Mouse (Mus musculus): ENCODE measurements around the gene Racgap1. TPM values are rescaled to one million over a fixed set of nuclear protein-coding genes. Genes with fewer than 3 reads are reported as not detected.

Racgap1 gene
- 6.7 TPM for total RNA-seq (2023)

DNA sequence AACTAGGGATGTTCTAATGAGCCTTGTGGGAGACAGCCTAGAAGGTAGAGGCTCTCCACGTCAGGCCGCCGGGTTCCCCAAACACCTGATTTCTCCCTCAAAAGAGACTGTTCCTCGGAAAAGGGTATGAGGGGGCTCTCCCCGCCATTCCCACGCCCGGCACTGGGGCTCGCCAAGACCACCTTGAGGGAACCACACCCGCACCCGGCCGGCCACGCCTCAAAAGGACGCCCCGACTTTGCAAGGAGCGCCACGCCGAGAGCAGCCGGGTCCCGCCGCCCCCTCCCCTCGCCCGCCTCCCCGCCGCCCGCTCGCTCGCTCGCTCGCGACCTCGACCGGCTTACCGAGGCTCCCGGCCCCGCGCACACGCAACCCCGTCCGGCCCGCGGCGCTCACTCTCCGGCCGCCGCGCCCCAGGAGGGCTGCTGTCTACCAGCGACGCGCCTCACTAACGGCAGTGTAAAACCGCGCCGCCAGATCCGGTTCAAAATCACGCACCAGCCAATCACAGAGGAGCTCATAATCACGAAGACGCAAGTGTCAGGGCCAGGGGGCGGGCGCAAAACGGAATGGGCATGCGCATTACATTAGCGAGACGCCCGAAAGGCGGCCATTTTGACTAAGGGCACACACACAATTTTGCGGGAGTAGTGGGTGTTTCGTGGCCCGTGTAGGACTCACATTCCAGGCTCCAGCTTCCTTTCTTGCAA, at the start of gene Racgap1:
Gene Racgap1 (minus strand): TSS at position 494 of the 710 bp plus-strand sequence.

DNA sequence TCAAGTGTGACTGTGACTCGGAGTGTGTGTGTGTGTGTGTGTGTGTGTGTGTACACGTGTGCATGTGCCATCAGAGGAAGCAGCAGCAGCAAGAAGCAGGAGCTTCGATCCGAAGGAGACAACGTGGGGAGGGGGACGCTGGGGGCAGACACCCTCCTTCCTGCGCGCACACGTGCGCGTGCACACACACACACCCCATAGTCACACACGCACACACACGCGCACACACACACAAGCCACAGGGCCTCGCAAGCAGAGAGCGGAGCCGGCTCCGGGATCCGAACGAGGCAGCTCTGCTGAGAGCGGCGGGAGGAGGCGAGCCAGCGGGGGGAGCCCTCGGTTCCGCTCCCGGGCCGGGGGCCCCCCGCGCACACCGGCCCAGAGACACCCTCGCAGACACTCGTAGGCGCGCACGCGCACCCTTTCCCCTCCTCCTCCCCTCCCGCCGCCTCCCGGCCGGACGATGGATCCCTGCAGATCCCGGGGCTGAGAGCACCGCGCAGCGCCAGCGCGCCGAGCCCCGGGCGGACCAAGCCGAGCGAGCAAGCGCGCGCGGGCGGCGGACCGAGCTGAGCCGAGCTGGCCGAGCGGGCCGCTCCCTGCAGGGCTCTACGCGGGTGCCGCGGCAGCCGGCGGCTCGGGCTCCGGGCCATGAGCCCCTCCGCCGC, 18.8 kb upstream of the Racgap1 start, which contains the start of gene Asic1:
Gene Asic1 (plus strand): TSS at position 215 of the 668 bp plus-strand sequence.

GRCm38 (mm10) chr15:99600986-99601822, 50.3 kb downstream of the Racgap1 start, which contains the start of gene Aqp6:
TSS of gene Aqp6 (plus strand) at chr15:99601400.

GRCm38 (mm10) chr15:99590429-99591084, 60.9 kb downstream of the Racgap1 start, which contains the start of gene Aqp5:
TSS of gene Aqp5 (plus strand) at chr15:99590782.

DNA sequence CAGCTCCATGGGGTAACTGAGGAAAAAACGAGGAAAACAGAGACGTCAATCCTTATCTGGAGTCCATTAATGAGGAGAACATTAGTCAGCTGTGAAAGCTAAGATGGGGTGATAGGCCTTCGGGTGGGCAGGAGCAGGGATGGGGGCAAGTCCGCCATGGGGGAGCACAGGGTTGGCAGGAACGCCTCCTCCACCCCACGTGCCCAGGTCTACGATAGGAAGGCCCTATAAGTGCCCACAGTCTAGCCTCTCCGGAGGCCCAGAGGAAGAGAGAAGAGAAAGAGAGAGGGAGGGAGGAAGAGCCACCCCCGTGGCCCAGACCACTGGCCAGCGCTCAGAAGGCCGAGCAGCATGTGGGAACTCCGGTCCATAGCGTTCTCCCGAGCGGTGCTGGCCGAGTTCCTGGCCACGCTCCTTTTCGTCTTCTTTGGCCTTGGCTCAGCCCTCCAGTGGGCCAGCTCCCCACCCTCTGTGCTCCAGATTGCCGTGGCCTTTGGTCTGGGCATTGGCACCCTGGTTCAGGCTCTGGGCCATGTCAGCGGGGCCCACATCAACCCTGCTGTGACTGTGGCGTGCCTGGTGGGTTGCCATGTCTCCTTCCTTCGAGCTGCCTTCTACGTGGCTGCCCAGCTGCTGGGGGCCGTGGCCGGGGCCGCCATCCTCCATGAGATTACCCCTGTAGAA, 72.5 kb downstream of the Racgap1 start, which contains the start of gene Aqp2:
Gene Aqp2 (plus strand): TSS at position 254 of the 684 bp plus-strand sequence.

Other genes starting within 250 kb of the Racgap1 start
- gene Nckap5l, start 193.9 kb downstream of the Racgap1 start, total RNA-seq (2023): 42.2 TPM
- 6.8 TPM for gene Bcdin3d, start 176.9 kb downstream of the Racgap1 start, total RNA-seq (2023)
- gene Faim2, start 123.5 kb downstream of the Racgap1 start, total RNA-seq (2023): not detected
- gene Aqp2, start 72.6 kb downstream of the Racgap1 start, total RNA-seq (2023): not detected
- gene Aqp5, start 60.9 kb downstream of the Racgap1 start, total RNA-seq (2023): not detected
- gene Aqp6, start 50.3 kb downstream of the Racgap1 start, total RNA-seq (2023): not detected
- not detected for gene Asic1, start 18.7 kb upstream of the Racgap1 start, total RNA-seq (2023)
- gene Smarcd1, start 50.5 kb upstream of the Racgap1 start, total RNA-seq (2023): 64.2 TPM
- 2.6 TPM for gene Gm17349, start 53.8 kb upstream of the Racgap1 start, total RNA-seq (2023)
- gene Gpd1, start 65.9 kb upstream of the Racgap1 start, total RNA-seq (2023): 1.3 TPM
- gene Cox14, start 74.0 kb upstream of the Racgap1 start, total RNA-seq (2023): 53.3 TPM
- gene Cers5, start 121.2 kb upstream of the Racgap1 start, total RNA-seq (2023): 62.7 TPM
- gene Lima1, start 223.8 kb upstream of the Racgap1 start, total RNA-seq (2023): 0.59 TPM

Data from CD4-positive naive resting alpha-beta T cell, adult 76 days (primary cell).